Mouse (Mus musculus) heart, embryonic 14.5 days (tissue): ENCODE measurements around the gene 2210017I01Rik. TPM values are rescaled to one million over a fixed set of nuclear protein-coding genes. Genes with fewer than 3 reads are reported as not detected.

ENCODE experiments used
- ATAC-seq: fragments of 200-750 bp; cut with Nextera tagmentation; 2 replicates; pipeline ENCODE4 v1.8.0; 2017; ENCODE audit warnings: low read depth, moderate TSS enrichment; ENCODE audit not compliant: insufficient number of reproducible peaks, insufficient read depth, low FRiP score
- H3K27ac ChIP-seq, 2 experiments: fragments of 200-500 bp in 1 of 2; fragments of 300-500 bp in 1 of 2; sonication (generic) in 1 of 2; replicated peaks in 1 of 2; 2 replicates each; pipeline ENCODE4 v1.5.1; 2012 to 2014; ENCODE audit warnings: low read depth in 2 of 2, low read length in 2 of 2, control low read depth in 1 of 2, mild to moderate bottlenecking in 1 of 2, mixed read lengths in 1 of 2; ENCODE audit not compliant: control insufficient read depth in 1 of 2, insufficient read depth in 1 of 2
- H3K27me3 ChIP-seq: fragments of 300-500 bp; sonication (generic); 2 replicates; pipeline ENCODE4 v1.6.1; 2014; ENCODE audit warnings: mild to moderate bottlenecking, low read length, control low read depth; ENCODE audit not compliant: control insufficient read depth, insufficient read depth
- H3K36me3 ChIP-seq: fragments of 300-500 bp; sonication (generic); 2 replicates; pipeline ENCODE4 v1.6.1; 2014; ENCODE audit warnings: mild to moderate bottlenecking, control low read depth, low read length, mixed read lengths; ENCODE audit not compliant: control insufficient read depth, insufficient read depth
- H3K4me1 ChIP-seq, 2 experiments: fragments of 200-500 bp in 1 of 2; fragments of 300-500 bp in 1 of 2; sonication (generic) in 1 of 2; 2 replicates each; pipeline ENCODE4 v1.6.1; 2012 to 2014; ENCODE audit warnings: low read length in 2 of 2, control low read depth in 1 of 2, mixed read lengths in 1 of 2; ENCODE audit not compliant: control insufficient read depth in 2 of 2, insufficient read depth in 2 of 2
- H3K4me2 ChIP-seq: fragments of 300-500 bp; sonication (generic); 2 replicates; pipeline ENCODE4 v1.6.1; 2014; ENCODE audit warnings: mild to moderate bottlenecking, low read length
- H3K4me3 ChIP-seq, 2 experiments: fragments of 200-500 bp in 1 of 2; fragments of 300-500 bp in 1 of 2; sonication (generic) in 1 of 2; 2 replicates each; pipeline ENCODE4 v1.5.1; 2012 to 2014; ENCODE audit warnings: low read length in 2 of 2, mild to moderate bottlenecking in 2 of 2, control low read depth in 1 of 2, low read depth in 1 of 2, moderate library complexity in 1 of 2; ENCODE audit not compliant: control insufficient read depth in 1 of 2, insufficient read depth in 1 of 2
- H3K9ac ChIP-seq: fragments of 300-500 bp; sonication (generic); 2 replicates; pipeline ENCODE4 v1.6.1; 2014; ENCODE audit warnings: mild to moderate bottlenecking, low read length
- H3K9me3 ChIP-seq: fragments of 300-500 bp; sonication (generic); 2 replicates; pipeline ENCODE4 v1.6.1; 2016; ENCODE audit warnings: low read length, control low read depth; ENCODE audit not compliant: control insufficient read depth
- WGBS: fragments of 180-500 bp; shearing (Covaris S2); extraction: QIAGEN DNeasy Blood & Tissue Kit; methylation state at CpG from one replicate; pipeline ENCODE4 v1.1.7; 2014; 5-methylcytosine and 5-hydroxymethylcytosine counted together
- polyA plus RNA-seq: library from polyadenylated mRNA; unstranded; fragments of >200 nt; fragmentation: Nextera tagmentation; extraction: Ambion mirVana; gene quantifications from 2 replicates; pipeline ENCODE4 v1.2.1, GENCODE M21; 2014

Gene 2210017I01Rik
- polyA plus RNA-seq, 1 experiment from 2014 or later = not detected

GRCm38 (mm10) chr3:92609804-92610203 lies 2.5 kb upstream of the 2210017I01Rik start:
- H3K27me3 ChIP-seq = no peaks in the 10 kb centered on the region
- no peak for ATAC-seq
- H3K36me3 ChIP-seq = no peaks in the 10 kb centered on the region
- 15% methylated on average over 1 of the region's 1 CpGs for WGBS
- H3K4me1 ChIP-seq = no peaks in the 10 kb centered on the region
- H3K4me2 ChIP-seq = no peak overlapping the region
- H3K9ac ChIP-seq = no peak overlapping the region
- H3K4me3 ChIP-seq = no peak overlapping the region
- no peaks in the 10 kb centered on the region for H3K9me3 ChIP-seq
- no peak overlapping the region for H3K27ac ChIP-seq

DNA sequence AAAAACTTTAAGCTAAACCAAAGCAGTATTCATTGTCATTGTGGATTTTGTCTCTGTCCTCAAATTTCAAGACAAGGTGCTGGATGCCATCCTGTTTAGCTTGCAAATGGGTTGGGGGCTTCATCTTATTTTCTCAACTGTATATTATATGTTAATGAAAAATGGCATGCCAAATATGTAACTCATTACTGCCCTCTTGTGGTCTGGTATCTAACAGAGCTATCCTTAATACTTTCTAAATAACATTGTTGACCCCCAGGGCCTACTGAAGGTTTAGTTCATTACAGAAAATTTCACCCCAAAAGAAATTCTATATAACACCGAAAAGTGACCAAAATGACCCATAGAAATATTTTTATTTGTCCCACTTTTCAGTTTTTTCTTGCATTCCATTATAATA lies 5.1 kb downstream of the 2210017I01Rik start:
- Histone ChIP-seq H3K4me3 (no peak overlapping the region), H3K4me2 (no peak overlapping the region), H3K27ac (no peak overlapping the region), H3K9me3 (no peaks in the 10 kb centered on the region), H3K36me3 (no peaks in the 10 kb centered on the region), H3K27me3 (no peaks in the 10 kb centered on the region), H3K9ac (no peak overlapping the region), H3K4me1 (no peaks in the 10 kb centered on the region)
- ATAC-seq = no peak
- 27% methylated on average over 1 of the region's 1 CpGs for WGBS

DNA sequence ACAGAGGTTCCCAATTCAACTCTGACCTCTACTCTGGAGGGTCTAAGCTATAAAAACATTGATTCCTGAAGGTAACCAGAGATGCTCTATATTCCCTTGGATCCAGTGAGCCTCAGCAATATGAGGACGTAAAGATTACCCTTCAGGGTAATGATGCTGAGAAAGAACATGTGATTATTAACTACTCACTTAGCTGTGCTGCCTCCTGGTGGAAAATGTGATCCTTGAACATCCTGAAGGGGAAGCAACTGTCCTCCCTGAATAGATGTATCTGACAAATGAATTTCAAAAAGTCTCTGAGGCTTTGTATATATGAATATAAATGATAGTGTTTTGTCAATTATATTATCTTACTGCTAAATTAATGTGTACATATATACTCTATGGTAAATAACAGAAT lies 6.8 kb downstream of the 2210017I01Rik start:
- H3K4me1 ChIP-seq = no peaks in the 10 kb centered on the region
- H3K9me3 ChIP-seq = no peaks in the 10 kb centered on the region
- no peak overlapping the region for H3K27ac ChIP-seq
- H3K36me3 ChIP-seq = no peaks in the 10 kb centered on the region
- no peak for ATAC-seq
- 42% methylated on average over 1 of the region's 1 CpGs for WGBS
- no peak overlapping the region for H3K4me3 ChIP-seq
- H3K27me3 ChIP-seq = no peaks in the 10 kb centered on the region
- H3K4me2 ChIP-seq = no peak overlapping the region
- H3K9ac ChIP-seq = no peak overlapping the region

GRCm38 (mm10) chr3:92599973-92600372 lies 7.3 kb downstream of the 2210017I01Rik start:
- no peak overlapping the region for H3K9ac ChIP-seq
- no peak overlapping the region for H3K4me2 ChIP-seq
- no peaks in the 10 kb centered on the region for H3K4me1 ChIP-seq
- H3K27me3 ChIP-seq = no peaks in the 10 kb centered on the region
- no peak overlapping the region for H3K4me3 ChIP-seq
- no peak for ATAC-seq
- H3K9me3 ChIP-seq = no peaks in the 10 kb centered on the region
- H3K27ac ChIP-seq = no peak overlapping the region
- H3K36me3 ChIP-seq = no peaks in the 10 kb centered on the region

- ATAC-seq = no peak
- H3K4me3 ChIP-seq = no peak overlapping the region
- no peak overlapping the region for H3K27ac ChIP-seq
- H3K36me3 ChIP-seq = no peaks in the 10 kb centered on the region
- H3K4me1 ChIP-seq = no peaks in the 10 kb centered on the region
- no peaks in the 10 kb centered on the region for H3K9me3 ChIP-seq
- H3K27me3 ChIP-seq = no peaks in the 10 kb centered on the region
- H3K9ac ChIP-seq = no peak overlapping the region
- WGBS = 78% methylated on average over 2 of the region's 2 CpGs
- no peak overlapping the region for H3K4me2 ChIP-seq
These were observed 8.9 kb downstream of the 2210017I01Rik start for GRCm38 (mm10) chr3:92598429-92598828.

DNA sequence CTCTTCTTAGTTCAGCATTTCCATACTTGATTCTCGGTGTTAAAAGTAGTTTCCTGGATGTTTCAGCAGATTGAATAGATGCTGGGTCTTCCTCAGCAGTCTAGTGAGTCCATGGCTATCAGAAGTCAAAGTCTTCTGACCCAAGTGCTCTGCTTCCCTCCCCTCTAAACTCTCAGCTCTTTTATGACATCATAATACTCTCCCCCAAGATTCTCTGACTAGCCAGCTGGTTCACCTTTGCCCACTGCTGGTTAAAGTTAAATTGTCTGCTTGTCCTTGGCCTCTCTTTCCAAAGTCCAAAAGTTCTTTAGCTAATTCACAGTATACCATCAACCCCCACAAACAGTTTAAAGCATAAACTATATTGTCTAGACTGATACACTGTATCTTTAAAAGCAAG lies 18.4 kb downstream of the 2210017I01Rik start, which contains the start of gene Smcp:
Gene Smcp (minus strand): TSS at position 140 of the 400 bp plus-strand sequence.
- Histone ChIP-seq H3K36me3 (no peaks in the 10 kb centered on the region), H3K27me3 (no peaks in the 10 kb centered on the region), H3K9me3 (no peaks in the 10 kb centered on the region), H3K4me2 (no peak within 1 kb of the TSS), H3K9ac (no peak within 1 kb of the TSS), H3K4me1 (no peaks in the 10 kb centered on the region), H3K27ac (no peak within 1 kb of the TSS), H3K4me3 (no peak within 1 kb of the TSS)
- ATAC-seq = no peak
- 63% methylated on average over 1 of the region's 1 CpGs for WGBS

- Histone ChIP-seq H3K9ac (no peak overlapping the region), H3K9me3 (no peaks in the 10 kb centered on the region), H3K4me1 (no peaks in the 10 kb centered on the region), H3K27ac (no peak overlapping the region), H3K4me2 (no peak overlapping the region), H3K4me3 (no peak overlapping the region), H3K27me3 (no peaks in the 10 kb centered on the region), H3K36me3 (no peaks in the 10 kb centered on the region)
- ATAC-seq = no peak
- WGBS = 73% methylated on average over 3 of the region's 3 CpGs
These were observed 20.1 kb downstream of the 2210017I01Rik start for GRCm38 (mm10) chr3:92587190-92587589.

GRCm38 (mm10) chr3:92585055-92585454 lies 22.2 kb downstream of the 2210017I01Rik start:
- Histone ChIP-seq H3K4me2 (no peak overlapping the region), H3K9me3 (no peaks in the 10 kb centered on the region), H3K27me3 (no peaks in the 10 kb centered on the region), H3K4me3 (no peak overlapping the region), H3K9ac (no peak overlapping the region), H3K4me1 (no peaks in the 10 kb centered on the region), H3K27ac (no peak overlapping the region), H3K36me3 (no peaks in the 10 kb centered on the region)
- no peak for ATAC-seq
- WGBS = 63% methylated on average over 1 of the region's 1 CpGs
